Mouse (Mus musculus) ES-Bruce4 (cell line): Measurements from ENCODE around the gene Dap3.

Source experiments
- CTCF ChIP-seq: IDR thresholded peaks from one replicate; pipeline ENCODE4 v1.8.1; 2011; ENCODE audit warnings: low read depth, low read length
- EP300 ChIP-seq: IDR thresholded peaks from 2 replicates; pipeline ENCODE4 v1.6.1; 2011; ENCODE audit warnings: low read depth, low read length; ENCODE audit not compliant: insufficient read depth
- POLR2A ChIP-seq: IDR thresholded peaks from one replicate; pipeline ENCODE4 v1.8.1; 2011; ENCODE audit warnings: low read length; ENCODE audit not compliant: insufficient read depth

- TF ChIP-seq POLR2A (no peak), CTCF (no peak), EP300 (no peak)
These were observed 44.4 kb downstream of the Dap3 start for GRCm38 (mm10) chr3:88906393-88907159.
